Mouse (Mus musculus): ENCODE measurements at regions not wholly inside any gene's neighbourhood (a gene's known extent, or its start where the extent isn't known, plus 50 kb on each side); places are given as distances from the start of the nearest gene placed in this dataset.

DNA sequence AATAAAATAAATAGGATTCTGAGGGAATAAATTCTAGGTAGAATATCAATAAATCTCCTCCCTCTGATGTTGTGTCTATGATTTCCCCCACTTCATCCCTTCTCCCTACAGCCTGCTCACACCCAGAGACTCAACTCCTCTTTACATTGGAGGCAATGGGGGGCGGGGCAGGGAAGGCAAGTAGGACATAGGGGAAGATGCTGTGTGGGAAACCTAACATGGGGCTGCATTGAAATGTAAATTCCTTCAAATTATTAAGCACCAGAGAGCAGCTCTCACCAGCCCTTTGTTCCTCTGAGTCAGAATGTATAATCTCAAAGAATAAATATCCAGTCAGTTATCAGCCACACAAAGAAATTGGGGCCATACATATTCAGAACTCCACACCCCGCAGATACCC lies 91.6 kb downstream of the Nuf2 start:
- DNase-seq (ENCODE audit: low spot score in 2 of 2), result no peak

DNA sequence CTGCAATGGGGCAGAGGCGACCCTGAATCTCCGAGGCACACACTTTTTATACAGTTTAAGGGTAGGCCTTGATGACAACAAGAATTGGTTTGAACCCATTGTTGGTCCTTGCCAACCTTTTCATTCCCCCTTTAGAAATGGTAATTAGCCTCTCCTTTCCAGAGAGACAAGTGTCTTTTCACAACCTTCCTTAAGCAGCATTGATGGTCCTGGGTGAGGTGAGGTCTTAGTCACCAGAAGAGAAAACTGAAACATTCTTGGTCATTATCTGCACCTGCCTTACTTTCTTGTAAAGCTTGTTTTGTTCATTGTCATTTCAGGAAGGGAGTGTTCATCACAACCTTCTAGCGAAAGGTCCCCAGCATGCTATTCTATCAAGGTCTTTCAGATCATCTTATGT lies 93.3 kb downstream of the Nuf2 start:
- DNase-seq (ENCODE audit: low spot score in 2 of 2), result no peak

DNA sequence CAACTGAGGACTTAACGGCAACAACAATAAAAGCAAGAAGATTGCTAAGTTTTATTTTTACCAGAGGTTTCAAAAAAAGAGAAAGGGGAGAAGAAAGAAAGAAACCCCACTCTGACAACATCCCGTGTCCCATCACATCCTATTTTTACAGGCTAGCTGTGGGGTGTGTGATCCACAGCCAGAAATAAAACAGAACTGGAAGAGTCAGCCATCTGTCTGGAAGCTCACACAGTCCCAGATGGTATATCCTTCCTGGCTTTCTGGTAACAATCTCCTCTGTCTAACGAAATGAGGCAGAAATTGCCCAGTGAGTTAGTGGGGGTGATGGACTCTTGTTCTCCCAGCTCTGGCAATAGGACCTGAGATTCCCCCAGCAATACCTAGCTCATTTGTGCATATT lies 108.9 kb downstream of the Nuf2 start:
- no peak for DNase-seq (ENCODE audit: low spot score in 2 of 2)

DNA sequence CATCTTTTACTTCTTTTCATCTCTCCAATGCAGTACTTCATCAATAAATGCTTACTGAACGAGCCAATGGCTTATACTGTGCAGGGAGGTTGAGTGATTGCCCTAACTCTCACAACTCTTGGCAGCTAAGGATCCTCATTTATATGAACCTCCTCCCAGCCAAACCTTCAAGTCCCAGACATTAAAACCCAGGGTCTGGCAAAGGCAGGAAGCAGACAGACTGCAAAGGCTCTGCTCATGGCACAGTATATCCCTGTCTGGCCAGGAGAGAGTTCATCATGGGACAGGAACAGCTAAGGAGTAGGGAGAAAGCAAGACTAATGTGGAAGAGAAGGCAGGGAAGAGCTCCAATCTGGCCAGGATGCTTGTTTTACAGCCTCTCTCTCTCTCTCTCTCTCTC lies 109.6 kb downstream of the Nuf2 start:
- no peak for DNase-seq (ENCODE audit: low spot score in 2 of 2)

DNA sequence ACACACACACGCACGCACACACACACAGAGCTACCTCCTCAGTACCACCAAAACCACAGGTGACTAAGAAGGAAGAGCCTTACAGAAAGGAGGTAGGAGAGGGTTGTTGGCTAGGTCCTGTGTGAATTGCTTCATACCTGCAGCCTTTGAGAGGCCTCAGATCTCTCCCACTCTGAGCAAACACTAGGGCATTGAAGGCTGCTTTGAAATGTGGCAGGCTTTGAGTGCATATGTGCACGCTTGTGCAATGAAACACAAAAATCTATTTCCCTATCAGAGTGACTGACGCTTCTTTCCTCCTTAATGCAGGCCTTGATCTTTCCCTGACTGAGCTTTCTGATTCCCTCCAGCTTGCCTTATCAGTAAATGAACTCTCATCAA lies 112.6 kb downstream of the Nuf2 start:
- no peak for DNase-seq (ENCODE audit: low spot score in 2 of 2)

DNA sequence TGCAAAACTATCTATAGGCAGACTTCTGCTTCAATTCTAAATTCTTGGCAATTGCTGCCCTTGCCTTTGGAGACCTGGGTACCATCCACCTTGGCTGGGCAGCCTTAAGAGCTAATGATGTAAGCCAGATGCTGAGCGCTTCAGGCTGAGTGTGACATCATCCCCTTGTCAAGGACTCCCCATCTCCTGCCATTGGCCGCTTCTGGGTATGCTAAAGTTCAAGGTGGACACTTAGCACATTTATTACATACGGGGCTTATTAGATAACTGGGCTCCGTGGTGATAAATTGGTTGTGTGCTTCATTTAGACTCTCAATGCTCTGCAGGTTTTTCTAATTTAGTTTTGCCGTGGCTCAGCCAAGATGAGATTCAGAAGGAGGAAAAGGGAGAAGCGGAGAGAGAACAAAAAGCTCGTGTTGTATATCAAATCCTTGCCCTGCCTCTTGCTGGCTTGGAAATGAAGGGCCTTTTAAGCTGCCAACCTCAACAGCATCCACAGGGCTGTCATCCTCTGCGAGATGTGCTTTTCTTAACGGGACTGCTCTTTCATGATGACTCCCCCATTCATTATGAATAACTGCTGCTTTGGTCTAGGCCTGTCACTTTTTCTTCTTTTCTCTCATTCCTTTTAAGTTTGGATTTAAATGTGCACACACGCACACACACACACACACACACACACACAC lies 113.1 kb downstream of the Nuf2 start:
- no peak for DNase-seq (ENCODE audit: low spot score in 2 of 2)

DNA sequence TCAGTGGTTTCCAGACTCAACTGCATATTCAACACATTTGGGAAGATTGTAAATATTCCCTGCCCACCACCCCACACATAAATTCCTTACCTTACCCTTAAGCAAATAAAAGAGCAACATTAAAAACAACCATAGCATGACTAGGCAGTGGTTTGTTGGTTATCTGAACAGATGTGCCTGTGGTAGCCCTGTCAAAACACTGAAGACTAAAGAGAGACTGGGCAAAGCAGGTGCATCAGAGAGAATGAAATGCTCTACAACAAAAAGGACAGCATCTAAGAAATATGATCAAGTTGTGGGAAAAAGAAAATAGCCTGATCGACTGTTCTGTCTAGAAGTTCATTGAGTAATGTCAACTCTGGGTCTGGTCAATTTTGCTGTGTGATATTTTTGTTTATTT lies 114.6 kb downstream of the Nuf2 start:
- no peak for DNase-seq (ENCODE audit: low spot score in 2 of 2)

DNA sequence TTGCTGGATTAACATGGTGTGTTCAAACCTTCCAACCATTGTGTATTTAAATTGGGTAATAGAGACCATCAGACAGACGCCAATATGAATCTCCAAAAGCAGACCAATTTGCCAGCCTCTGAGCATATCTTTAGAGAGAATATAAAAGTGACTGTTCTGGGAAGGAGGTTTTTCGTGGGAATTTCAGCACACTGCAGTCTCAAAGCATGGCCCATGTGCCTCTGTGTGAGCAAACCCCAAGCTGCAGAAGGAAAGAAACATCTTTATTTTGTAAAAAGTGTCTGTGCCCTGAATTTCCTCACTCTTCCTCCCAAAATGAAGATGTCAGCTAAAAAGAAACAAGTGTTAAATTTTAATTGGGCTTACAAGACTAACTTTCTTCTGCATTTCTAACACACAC lies 123.1 kb downstream of the Nuf2 start:
- no peak for DNase-seq (ENCODE audit: low spot score in 2 of 2)

DNA sequence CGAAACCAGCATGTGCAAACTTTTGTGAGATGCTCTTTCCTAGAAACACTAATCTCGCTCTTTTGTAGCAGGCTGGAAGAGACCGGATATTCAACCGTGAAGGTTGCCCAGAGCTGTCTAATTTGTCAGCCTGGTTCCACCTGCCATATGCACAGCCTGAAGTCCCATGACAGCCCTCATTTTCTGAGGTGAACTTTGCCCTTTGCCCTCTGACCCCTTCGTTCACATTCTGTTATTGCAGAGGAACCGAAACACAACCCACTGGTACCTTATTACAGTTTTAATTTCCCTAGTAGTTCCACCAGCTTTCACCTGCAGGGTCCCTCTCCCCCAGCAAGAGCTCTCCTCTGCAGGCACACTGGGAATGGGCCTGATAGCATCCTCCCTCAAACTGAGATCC lies 130.4 kb downstream of the Nuf2 start:
- no peak for DNase-seq (ENCODE audit: low spot score in 2 of 2)

DNA sequence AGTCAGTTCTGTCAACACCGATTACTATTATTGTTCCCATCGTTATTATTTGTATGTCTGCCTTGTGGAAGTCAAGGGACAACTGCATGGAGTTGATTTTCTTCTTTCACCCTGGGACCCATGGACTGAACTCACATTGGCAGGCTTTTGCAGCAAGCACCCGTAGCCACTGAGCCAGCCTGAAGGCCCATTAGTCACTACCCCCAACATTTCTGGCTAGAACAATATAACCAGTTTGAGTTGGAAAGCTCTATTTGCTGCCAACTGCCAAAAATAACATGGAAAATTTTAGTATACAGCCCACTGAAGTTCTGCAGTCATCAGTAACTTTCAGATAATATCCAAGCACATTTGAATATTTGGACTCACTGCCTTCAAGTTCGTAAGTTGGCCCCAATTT lies 133.9 kb downstream of the Nuf2 start:
- no peak for DNase-seq (ENCODE audit: low spot score in 2 of 2)

DNA sequence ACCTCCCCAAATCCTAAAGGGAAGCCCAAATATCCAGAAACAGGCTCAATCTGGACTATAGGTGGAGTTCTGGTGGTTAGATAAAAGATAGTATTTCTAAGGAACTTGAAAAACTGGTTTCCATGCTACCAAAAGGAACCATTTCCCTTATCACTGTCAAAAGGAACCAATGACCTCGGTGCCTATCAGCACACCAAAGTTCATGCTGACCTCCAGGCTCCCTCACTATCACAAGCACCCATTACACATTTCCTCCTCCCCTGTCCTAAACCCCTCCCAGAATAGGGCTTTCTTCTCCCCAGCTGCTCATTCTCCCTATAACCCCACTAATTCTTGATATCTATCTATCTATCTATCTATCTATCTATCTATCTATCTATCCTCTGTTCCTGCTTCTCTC lies 144.2 kb downstream of the Nuf2 start:
- no peak for DNase-seq (ENCODE audit: low spot score in 2 of 2)

DNA sequence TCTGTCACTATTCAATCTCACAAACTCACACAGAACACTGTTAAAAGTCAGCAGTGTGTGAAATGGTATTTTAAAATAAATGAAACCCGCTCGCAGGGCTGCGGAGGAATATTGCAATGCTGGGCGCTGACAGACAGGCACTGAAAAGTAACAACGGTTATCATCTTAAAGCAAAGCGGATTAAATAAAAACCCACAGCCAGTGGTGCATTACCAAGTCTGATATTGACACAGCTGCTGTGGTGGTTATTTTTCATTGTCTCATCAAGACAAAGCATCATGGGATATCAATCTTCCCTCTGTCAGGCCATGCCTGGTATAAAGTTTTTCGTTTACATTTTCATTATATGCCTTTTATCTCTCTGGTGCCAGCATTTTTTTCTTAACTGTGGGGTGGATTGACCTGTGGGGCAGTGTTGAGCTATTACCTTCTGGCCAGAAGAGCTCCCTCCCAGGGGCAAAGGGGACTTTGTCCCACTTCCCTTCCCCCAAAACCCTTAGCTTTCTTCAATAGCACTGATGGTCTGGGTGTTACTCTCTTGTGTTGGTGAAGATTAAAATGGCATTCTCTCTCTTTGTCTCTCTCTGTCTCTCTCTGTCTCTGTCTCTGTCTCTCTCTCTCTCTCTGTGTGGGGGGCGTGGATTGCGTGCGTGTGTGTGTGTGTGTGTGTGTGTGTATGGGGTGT lies 145.4 kb downstream of the Nuf2 start:
- DNase-seq (ENCODE audit: low spot score in 2 of 2), result no peak

DNA sequence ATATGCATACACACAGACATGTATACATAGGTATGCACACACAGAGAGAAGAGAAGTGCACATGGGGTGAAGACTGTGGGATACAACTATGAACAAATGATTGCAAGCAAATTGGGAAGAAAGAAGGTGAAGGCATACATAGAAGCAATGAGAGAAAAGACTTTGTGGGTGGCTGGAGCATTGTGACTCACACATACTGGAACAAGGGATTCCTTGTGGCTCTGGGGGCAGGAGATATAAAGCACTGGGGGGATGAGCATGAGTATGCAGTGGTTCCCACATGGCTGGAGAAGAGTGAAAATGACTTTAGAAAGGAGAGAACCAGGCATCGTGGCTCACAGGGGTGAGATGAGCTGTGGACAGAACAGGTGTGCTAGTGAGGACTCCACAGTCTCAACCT lies 156.6 kb downstream of the Nuf2 start:
- DNase-seq (ENCODE audit: low spot score in 2 of 2), result no peak

DNA sequence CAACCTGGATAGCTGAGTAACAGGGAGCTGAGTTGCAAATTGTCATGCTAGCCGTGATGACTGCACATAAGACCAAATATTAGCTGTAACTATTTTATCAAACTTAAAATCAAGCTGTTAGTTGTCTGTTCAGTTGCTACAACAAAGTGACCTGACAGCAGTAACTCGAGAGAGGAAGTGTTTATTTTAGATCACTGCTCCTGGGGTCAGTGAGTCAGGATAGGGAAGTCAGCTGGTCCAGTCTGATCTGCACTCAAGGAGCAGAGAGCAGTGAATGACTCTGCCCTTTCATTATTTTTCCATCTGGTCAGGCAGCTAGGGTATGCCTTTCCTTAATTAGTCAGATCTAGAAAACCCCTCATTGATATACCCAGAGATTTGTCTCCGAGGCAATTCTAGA lies 162.5 kb downstream of the Nuf2 start:
- DNase-seq (ENCODE audit: low spot score in 2 of 2), result no peak

DNA sequence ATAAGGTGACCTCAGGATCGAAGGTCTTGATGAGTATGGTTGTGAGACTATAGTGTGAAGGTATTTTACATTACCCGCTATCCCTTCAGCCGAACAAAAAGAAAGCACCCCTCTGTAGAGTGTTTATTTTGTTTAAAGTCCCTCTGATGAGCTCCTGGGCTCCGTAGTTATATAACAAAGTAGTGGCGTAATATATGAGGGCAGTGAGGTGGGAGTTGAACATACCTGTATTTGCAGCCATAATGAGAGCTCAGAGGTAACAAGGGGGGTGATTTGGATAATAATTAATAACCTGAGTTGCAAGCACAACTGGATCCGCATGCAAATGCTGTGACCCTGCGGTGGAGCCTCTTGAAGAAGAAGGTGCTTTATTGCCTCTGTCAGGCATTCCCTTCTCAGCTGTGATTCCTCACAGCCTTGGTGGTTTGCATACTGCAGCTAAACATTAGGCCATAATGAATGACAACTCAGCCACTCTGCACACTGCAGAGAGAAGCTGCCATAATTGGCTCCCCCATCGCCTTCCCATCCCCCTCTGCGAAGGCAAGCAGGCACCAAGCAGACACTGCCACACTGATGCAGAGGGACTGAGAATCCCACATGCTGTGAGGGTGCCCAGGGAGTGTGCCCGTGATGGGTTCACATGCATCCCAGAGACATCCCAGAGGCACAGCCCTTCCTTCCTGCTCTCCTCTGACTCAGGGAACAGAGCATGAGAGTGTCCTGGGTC lies 163.3 kb downstream of the Nuf2 start:
- DNase-seq (ENCODE audit: low spot score in 2 of 2), result no peak

DNA sequence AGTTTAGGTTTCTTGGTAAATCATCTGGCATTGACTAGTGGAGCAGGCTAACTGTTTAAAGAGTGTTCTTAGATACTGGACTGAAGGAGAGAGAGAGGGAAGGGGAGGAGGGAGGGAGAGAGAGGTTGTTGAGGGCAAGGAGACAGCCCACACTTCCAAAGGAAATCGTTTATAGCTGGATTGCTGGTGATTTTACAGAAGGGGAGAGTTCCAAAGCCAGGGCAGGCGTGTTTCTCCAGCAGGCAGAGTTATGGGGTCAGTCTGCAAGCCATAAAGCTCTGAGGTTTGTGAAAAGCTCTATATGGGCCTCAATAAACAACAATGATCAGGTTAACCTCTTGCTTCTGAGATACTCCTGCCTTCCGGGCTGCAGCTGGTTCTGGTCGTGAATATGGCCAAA lies 163.9 kb downstream of the Nuf2 start:
- DNase-seq (ENCODE audit: low spot score in 2 of 2), result no peak

DNA sequence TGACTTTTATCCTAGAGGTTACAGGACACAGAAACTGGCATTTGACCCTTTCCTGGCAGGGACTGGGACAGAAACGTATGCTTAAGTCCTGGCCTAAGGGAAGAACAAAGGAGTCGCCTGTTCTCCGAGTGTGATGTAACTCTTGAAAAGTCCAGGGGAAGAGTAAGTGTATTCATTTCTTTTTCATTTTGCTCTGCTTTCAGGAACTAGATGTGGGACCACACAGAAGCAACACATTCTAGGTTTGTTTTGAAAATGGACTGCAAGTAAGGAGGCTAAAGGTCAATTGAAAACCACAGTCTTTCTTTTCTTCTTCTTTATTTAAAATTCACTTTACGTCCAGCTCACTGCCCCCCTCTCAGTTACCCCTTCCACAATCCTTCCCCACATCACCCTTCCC lies 168.7 kb downstream of the Nuf2 start:
- DNase-seq (ENCODE audit: low spot score in 2 of 2), result no peak

DNA sequence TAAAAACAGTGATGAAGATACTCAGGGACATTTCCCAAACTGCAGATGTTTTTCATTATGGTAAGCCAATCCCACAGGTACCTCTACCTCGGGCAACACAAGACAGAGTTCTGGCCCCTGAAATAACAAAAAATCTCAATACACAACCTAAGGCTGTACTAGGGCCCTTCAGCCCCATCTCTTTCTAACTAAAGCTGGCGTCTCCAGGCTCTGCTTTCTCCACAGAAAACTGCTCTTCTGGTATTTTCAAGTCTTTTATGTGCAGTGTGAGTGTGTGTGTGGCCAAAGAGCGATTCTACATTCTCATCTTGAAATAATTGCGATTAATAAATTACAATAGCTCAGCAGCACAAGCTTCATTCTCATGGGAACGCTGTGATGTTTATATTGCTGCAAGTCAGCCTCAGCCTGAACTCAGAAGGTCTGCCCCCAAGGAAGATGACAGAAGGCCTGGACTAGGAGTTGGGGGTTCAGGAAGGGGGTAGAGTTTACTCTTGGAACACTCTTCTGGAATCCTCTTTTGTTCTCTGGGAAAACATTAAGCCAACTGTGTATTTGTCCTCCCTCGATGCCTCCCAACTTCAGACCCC lies 173.5 kb downstream of the Nuf2 start:
- DNase-seq (ENCODE audit: low spot score in 2 of 2), result no peak

DNA sequence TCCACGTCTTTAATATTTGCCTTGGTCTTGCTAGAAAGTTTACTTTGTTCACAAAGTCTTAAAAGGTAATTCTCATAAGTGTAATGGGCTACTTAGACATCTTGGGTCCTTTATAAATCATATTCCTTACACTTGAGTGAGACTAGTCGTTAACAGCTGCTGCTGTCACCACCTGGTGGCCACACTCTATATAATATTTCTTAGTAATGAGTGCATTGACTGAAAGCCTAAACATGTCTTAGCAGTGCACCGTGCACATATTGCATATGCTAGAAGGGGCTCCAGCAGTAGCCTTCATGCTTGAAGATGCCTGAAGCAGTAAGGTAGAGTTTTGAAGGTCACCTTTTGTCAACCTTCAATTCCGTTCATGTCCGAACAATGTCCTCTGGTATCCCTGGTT lies 177.2 kb downstream of the Nuf2 start:
- DNase-seq (ENCODE audit: low spot score in 2 of 2), result no peak

DNA sequence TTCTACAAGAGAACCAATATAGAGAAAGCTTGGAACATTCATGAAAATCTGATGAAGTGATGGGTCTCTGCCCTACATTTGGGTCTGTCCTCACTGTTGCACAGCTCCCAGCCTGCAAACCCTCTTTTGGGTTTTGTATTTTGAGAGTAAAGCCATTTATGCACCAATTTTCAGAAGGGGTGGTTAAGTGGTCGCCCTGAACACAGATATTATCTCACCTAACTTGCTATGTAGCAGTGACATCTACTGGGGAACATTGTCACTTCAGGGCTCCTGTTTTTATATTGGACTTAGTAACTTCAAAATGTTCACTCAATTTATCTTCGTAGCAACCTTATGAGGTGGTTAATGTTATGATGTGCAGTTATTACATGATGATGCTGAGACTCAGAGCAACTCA lies 183.6 kb downstream of the Nuf2 start:
- DNase-seq (ENCODE audit: low spot score in 2 of 2), result no peak

DNA sequence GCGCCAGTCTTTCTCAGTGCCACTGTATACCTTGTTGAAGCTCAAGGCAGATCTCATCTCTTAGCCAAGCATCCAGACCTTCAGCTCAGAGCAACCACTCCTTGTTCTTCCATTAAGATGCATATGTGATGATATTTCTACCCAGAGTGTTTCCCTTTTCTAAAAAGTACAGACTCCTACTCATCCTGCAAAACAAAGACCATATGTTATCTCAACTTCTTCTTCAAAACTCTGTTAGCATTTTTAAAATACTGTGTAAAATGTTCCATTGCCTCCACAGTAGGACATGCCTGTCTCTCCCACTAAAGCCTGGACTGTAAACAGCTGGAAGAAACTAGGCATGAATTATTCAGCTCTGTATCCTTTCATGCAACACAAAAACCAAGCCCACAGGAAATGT lies 184.4 kb downstream of the Nuf2 start:
- no peak for DNase-seq (ENCODE audit: low spot score in 2 of 2)

DNA sequence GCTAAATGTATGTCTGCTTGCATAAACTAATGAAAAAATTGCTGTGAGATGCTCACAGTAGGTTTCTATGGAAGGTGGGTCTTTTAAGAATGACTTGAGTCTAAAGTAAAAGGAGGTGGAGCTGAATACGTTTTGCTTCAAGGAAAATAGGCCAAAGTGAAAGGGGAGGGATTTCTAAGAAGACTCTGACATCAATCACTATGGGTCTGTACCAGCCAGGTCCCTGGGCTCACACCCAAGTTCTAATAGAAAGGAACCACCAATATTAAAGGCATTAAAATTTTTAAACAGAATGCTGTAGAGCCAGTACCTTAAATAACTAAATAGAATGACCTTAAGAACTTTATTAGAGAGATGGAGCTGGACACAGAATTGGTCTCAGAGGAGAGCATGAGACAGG lies 190.1 kb downstream of the Nuf2 start:
- DNase-seq (ENCODE audit: low spot score in 2 of 2), result no peak

DNA sequence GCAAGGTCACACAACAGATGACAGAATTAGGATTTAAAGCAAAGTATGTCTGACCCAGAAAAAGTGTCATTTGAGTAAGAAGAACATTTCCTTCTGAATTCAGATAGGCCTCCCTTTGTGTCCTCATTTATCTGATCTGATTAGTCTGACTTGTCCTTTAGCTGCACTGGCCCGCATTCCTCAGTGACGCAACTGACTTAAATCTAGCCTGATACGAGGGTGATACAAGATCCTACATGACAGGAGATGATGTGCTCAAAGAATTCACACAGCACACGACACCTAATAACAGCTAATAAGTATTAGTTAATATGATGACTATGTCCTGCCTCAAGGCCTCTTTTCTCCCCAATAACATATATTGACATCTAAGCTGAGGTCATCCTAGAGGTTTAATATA lies 192.8 kb downstream of the Nuf2 start:
- DNase-seq (ENCODE audit: low spot score in 2 of 2), result no peak

Measured in urinary bladder, postnatal 4 days (tissue).